Mouse (Mus musculus) c-Kit-positive CD71-negative TER-119-negative erythroid progenitor cells, embryonic 14.5 days (primary cell): Measurements from ENCODE around the gene Vezt.

ENCODE experiments used
- DNase-seq: peaks from one replicate; pipeline ENCODE4 v3.0.0-alpha.2; 2013; ENCODE audit warnings: low read depth

Gene Vezt

DNA sequence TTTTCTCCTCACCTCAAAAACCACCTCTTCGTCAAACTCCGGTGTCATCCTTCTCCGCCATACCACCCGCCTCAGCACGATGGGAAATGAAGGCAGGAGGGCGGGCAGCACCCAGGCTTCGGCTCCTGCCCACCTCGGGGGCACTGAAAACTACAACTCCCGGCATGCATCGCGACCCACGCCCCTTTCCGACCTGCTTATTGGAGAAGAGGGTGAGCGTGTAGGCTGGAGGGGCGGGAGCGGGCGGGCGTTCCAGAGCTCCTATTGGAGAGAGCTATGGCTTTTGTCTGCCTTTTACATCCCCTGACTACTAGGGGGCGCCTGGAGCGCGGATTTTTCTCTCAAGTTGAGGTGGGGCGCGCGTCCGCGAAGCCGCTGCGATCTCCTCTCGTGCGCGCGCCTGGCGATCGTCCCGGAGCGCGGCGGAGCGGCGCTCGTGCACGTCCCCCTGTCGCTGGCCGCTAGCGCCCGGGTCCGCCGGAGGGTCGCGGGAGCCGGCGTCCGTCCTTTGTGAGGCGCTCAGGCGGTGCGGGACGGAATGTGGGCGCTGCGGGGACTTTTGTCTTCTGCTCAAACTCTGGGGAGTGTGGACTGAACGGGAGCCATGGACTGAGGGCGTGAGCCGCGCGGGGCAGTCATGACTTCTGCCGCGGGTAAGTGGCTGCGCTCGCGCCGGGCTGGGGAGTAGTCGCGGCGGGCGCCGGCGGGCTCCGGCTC, at the start of gene Vezt, which contains the start of gene Fgd6:
Gene Vezt, minus strand, starts transcription at position 160 of the 717 bp plus-strand sequence.
Gene Fgd6, plus strand, starts transcription at position 344 of the 717 bp plus-strand sequence.
- peak; percentile 99 for DNase-seq

DNA sequence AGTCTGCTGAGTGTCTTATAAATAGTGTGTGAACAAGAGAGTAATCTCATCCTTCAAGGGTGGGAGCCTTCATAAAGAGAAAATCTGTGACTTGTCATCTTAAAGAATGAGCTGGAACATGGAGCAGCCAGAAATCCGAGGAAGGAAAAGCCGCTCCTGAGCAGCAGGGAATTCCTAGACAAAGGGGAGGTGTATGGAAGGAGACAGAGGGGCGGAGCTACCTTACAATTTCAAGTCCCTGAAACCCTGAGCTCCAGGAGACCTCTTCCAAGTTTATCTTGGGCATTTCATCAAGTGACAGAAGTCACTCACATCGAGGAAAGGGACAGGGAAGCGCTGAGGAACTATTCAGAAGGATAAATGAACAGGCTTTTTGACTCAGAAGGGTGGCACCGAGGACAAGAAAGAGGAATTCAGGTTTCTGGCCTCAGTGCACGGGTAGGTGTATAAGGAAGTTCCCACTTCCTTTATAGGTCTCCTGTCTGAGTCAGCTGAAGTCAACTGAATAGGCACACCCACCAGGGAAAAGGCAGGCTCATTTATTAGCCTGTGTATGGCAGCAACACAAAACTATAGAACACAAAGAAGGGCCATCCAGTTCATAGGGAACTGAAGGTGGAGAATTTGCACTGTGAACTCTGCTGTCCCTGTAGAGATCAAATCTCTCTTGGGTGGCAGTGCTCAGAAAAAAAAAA, 46.6 kb upstream of the Vezt start:
- no peak for DNase-seq

- DNase-seq = no peak
These were observed 45.1 kb upstream of the Vezt start for GRCm38 (mm10) chr10:94080740-94081139.

GRCm38 (mm10) chr10:94076966-94077825, 41.6 kb upstream of the Vezt start:
- no peak for DNase-seq

GRCm38 (mm10) chr10:94072916-94073465, 37.4 kb upstream of the Vezt start:
- DNase-seq = no peak

DNA sequence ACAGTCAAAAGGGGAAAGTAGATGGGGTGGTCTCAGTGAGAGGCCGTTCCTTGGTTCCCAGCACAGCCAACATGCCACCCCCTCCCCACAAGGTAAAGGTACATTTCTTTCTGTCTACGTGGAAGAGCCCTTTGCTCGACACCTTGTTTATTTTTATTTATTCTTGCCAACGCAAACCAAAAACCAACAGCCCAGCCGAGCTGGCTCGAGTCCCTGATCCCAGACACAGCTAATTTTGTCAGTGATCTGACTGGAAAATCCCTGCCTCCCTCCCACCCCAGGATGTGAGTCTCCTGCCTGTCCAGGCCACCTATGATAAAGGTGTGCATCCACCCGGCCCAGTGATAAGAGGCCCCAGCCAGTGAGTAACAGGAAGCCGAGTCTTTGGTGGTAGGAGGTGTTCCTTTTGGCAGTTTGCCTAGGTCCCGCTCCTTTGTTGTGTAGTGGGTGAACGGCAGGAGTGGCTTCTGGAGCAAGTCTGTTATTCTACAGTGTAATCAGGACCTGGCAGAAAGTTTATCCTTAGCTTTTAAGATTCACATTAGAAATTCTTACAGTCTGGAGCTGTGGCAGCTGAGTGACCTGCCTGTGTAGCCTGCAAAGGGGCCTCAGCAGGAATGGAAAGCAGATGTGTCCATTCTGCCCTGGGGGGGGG, 36.8 kb upstream of the Vezt start:
- no peak for DNase-seq

- DNase-seq = no peak
These were observed 36.0 kb upstream of the Vezt start for GRCm38 (mm10) chr10:94071641-94072040.

DNA sequence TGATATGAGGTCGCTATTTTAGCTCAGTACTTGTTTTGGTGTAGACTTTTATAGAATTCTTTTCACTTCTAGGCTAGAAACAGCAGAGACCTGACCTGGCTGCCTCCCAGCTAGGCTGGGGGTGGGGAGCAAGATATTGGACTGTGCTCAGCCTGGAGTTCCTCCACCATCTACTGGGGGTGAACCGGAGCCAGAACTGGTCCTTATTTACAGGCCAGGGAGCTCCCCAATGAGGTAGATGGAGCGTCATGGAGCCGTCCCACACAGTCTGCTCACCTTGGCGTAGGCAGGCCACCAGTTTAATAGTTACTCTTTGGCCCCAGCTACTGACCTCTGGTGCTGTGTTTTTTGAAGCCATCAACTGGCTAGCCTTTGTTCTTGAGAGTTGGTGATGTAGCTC, 33.1 kb upstream of the Vezt start:
- DNase-seq = no peak

GRCm38 (mm10) chr10:94066896-94067295, 31.3 kb upstream of the Vezt start:
- no peak for DNase-seq

GRCm38 (mm10) chr10:94062357-94062756, 26.7 kb upstream of the Vezt start:
- DNase-seq = no peak

DNA sequence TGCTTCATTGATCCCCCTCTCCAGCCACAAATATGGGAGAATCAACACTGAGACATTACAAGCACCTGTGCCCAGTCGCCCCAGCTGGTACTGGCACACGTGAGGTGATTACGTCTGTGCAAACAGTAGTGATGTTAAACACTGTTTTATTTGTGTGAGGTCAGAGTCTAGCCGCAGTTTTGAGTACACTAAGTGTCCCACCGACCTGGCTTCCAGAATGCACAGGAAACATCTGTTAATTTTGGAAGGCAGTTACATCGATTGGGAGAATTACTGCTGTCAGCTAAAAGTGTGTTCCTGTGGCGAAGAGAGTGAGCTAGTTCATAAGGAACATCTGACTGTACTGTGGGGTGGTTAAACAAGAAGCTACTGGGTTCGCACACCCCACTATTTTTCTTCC, 24.6 kb upstream of the Vezt start:
- DNase-seq = no peak

- no peak for DNase-seq
These were observed 24.0 kb upstream of the Vezt start for GRCm38 (mm10) chr10:94059618-94060055.

GRCm38 (mm10) chr10:94056487-94056886, 20.9 kb upstream of the Vezt start:
- DNase-seq = no peak

DNA sequence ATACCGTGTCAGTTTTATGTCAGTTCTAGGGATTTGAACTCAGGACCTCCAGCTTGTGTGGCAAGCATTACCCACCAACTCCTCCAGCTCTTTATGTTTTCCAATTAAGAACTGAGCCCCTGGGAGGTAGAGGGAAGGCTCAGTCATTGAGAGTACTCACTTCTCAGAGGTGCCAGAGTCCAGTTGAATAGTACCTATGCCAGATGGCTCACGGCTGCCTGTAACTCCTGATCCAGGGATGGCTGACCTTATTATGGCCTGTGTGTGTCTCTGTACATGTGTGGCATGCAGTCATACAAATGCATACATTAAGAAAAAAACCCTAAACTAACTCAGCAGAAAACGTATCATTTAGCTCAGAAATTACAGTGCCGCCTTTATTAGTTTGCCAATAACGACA, 15.1 kb upstream of the Vezt start:
- DNase-seq = no peak

DNA sequence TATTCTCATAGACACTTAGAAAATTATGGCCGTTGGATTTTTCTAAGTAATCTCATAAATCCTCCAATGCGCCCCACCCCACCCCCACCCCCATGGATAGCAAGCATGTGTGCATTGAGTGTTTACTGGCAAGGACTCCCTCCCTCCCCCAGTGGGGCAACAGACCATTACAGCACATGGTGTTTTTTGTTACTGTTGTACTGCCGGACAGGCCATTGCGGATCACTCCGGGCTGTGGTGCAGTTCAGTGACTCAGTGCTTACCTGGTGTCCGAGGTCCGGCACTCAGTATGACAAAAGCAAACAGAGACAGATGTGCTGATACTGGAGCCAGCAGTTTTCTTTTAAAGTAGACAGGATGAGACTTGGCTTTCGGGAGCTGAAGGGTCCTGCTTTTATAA, 13.5 kb upstream of the Vezt start:
- no peak for DNase-seq

DNA sequence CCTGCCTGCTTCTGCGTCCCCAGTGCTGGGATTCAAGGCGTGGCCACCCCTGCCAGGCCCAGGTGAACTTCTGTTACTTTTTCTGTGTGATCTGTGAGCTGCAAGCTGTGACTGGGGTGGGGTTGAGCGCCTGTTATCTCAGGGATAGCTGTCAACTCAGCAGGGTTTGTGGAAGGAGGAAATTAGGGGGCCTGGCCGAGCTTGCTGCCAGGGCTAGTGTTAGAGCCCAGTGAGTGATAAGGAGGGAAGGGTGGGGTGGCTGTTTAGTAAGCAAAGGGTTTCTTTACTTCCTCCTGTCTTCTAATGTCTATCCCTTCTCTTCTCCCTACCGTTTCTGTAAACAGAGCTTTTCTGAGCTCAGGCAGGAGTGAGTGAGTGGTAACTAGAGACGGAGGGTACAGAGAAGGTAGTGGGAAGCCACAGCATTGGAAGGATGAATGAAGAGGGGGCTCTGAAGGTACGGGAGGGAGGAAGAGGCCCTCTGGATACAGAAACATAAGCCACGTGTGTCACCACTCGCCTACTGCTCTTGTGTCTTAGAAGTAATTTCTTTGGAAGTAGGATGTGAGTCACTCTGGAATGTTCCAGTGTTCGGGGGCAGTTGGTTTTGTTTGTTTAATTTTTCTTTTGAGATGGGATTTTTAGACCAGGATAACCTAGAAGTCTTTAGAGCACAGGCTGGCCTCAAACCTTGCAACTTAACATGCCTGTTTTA, 12.4 kb upstream of the Vezt start:
- DNase-seq = no peak

GRCm38 (mm10) chr10:94047024-94047423, 11.4 kb upstream of the Vezt start:
- DNase-seq = no peak

DNA sequence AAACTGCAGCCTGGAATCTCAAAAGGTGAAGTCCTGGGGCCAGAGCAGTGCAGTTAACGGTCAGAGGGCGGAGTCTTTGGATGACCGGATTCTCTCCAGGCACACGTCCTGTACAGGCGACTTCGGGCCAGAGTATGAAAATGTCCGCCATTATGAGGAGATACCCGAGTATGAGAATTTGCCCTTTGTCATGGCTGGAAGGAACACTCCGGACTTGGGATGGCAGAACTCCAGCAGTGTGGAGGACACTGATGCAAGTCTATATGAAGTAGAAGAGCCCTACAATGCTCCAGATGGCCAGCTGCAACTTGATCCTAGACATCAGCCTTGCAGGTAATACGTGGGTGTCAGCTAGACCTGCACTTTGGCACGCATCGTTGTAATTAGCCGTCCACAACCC, 9.7 kb upstream of the Vezt start:
- no peak for DNase-seq

GRCm38 (mm10) chr10:94043908-94044307, 8.3 kb upstream of the Vezt start:
- no peak for DNase-seq

DNA sequence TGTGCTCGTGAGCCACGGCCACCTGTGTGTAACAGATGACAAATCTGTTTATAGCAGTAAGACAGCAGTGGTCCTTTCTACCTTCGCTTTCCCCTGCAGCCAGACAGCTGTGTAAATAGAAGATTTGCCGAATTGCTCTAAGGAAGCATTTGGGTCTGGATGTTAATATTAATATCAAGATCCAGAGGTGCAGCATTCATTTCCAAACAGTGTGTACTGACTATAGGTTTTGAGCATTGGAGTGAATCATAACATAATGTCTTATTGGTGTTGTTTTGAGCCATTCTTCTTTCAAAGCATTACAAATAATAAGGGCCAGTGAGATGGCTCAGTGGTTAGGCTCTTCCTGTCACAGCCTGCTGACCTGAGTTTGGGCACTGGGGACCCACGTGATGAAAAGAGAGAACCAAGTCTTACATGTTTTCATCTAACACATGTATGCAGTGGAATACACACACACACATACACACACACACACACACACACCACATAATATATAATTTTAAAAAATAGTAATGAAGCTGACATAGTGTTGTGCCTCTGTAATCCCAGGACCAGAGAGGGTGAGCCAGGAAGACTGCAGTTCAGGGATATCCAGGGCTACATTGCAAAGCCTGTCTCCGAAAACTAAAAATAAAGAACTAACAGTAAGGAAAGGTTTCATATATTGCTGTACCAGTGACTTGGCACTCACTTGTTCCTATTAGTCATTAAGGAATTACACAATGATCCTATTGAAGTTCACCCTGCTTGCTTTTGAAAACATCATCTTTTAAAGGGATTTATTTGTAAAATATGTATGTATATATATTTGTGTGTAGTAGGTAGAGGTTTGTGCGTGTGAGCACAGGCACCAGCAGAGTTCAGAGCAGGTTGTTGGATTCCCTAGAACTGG, 3.0 kb upstream of the Vezt start:
- DNase-seq = no peak
